Mouse (Mus musculus): Measurements from ENCODE around the gene Tmem262. TPM values are rescaled to one million over a fixed set of nuclear protein-coding genes. Genes with fewer than 3 reads are reported as not detected.
"Not testable (repeated sequence)": the region's sequence is repeated elsewhere in the genome, so short reads cannot be mapped to it uniquely, and the experiment has no call there.

The Tmem262 gene
- not detected in 2 replicates for polyA plus RNA-seq (2015; fragmentation: Nextera tagmentation; extraction: Ambion mirVana)

- Histone ChIP-seq H3K4me2 (replicated peaks) (no peak within 1 kb of the TSS), H3K36me3 (peaks cover 36% of the 10 kb centered on the region), H3K4me3 (no peak within 1 kb of the TSS), H3K9me3 (no peaks in the 10 kb centered on the region), H3K4me1 (peaks cover 19% of the 10 kb centered on the region), H3K27ac (no peak within 1 kb of the TSS), H3K9ac (no peak within 1 kb of the TSS), H3K27me3 (no peaks in the 10 kb centered on the region)
- 93% methylated on average over 12 of the region's 12 CpGs for WGBS
- ATAC-seq (ENCODE audit: low FRiP score, low read depth), result no peak
Observed at GRCm38 (mm10) chr19:6079983-6080480, at the start of gene Tmem262. Gene Tmem262, plus strand, starts transcription at chr19:6080033.

DNA sequence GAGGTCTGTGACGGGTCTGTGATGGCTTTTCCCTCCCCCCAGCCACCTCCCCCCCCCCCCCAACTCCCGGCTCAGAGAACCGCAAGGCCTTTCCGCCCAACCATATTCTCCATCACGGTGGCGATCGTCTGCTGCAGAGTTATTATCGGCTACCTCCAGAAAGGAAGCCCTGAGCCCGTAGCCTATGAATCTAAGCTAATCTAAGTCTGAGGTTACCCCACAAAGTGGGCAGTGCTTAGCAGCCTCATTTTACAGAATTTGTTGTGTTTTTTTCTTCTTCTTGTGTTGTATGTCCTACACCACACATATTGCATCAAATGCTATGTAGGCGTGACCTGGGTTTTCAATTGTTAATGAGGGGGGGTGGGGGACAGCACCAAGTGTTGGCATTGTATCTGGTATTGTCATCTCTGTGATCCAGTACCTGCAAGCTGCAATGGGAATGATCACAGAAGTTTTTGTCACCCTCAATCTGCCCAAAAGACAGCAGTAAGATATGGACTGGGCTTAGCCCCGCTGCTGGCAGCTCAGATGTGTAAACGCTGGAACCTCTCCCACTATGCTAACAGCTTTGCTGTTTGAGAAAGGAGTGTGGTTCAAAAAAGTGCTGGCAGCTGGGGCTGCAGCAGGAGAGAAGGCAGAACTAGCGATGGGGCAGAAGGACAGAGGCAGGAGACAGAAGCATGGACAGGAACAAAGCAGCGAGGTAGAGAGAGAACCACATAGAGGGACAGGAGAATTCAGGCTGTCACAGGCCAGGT, 49.1 kb upstream of the Tmem262 start:
- Histone ChIP-seq H3K4me2 (replicated peaks) (no peak overlapping the region), H3K27ac (no peak overlapping the region), H3K9ac (no peak overlapping the region), H3K9me3 (no peaks in the 10 kb centered on the region), H3K4me3 (no peak overlapping the region), H3K36me3 (no peaks in the 10 kb centered on the region), H3K27me3 (no peaks in the 10 kb centered on the region), H3K4me1 (no peaks in the 10 kb centered on the region)
- ATAC-seq (ENCODE audit: low FRiP score, low read depth), result no peak
- 70% methylated on average over 14 of the region's 14 CpGs for WGBS

DNA sequence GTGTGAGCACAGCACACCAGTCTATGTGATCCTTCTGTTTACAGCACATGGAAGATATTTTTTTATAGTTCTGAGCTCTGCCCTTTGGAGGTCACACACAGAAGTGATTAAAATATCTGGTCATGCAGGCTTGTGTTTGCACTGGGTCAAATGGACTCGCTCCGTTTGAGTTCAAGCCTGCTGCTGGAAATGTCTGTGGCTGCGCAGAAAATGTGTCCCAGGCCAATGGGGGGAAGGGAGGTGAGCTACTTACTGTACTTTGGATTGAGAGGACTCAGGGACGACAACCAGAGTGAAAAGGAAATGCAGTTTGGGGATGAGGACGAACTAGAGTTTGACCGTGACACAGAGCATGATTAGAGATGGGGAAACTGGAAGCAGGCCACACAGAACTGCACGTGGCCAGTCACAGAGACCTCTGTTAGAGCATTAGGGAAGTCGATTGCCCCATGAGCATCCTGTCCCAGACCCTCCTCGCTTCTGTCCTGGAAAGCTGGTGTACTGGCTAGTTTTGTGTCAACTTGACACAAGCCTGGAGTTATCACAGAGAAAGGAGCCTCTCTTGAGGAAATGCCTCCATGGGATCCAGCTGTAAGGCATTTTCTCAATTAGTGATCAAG, 43.8 kb upstream of the Tmem262 start:
- H3K4me3 ChIP-seq, result no peak overlapping the region
- no peaks in the 10 kb centered on the region for H3K9me3 ChIP-seq
- no peak overlapping the region for H3K9ac ChIP-seq
- H3K4me1 ChIP-seq, result no peaks in the 10 kb centered on the region
- no peaks in the 10 kb centered on the region for H3K27me3 ChIP-seq
- H3K36me3 ChIP-seq, result no peaks in the 10 kb centered on the region
- no peak overlapping the region for H3K4me2 ChIP-seq (replicated peaks)
- WGBS, result 76% methylated on average over 9 of the region's 9 CpGs
- H3K27ac ChIP-seq, result no peak overlapping the region
- no peak for ATAC-seq (ENCODE audit: low FRiP score, low read depth)

GRCm38 (mm10) chr19:6037695-6038094, 42.1 kb upstream of the Tmem262 start:
- H3K4me3 ChIP-seq, result no peak overlapping the region
- ATAC-seq (ENCODE audit: low FRiP score, low read depth), result no peak
- no peak overlapping the region for H3K9ac ChIP-seq
- no peak overlapping the region for H3K4me2 ChIP-seq (replicated peaks)
- H3K27ac ChIP-seq, result no peak overlapping the region
- H3K27me3 ChIP-seq, result no peaks in the 10 kb centered on the region
- H3K36me3 ChIP-seq, result no peaks in the 10 kb centered on the region
- H3K9me3 ChIP-seq, result no peaks in the 10 kb centered on the region
- H3K4me1 ChIP-seq, result no peaks in the 10 kb centered on the region

DNA sequence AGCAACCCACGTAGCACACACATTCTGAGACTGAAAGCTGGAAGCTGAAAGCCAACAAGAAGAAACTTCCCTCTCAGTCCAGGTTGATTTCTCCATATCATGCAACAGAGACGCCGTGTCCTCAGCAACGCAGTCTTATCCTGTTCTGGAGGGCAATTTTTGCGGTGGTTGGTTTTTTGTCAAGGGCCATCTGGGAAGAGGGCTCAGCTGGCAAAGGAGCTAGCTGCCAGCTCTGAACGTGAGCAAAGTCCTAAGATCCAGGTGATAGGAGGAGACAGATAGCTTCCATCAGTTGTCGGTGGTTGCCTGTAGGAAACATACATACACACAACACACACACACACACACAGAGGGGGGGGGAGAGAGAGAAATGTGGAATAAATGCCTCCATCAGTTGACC, 41.5 kb upstream of the Tmem262 start:
- H3K4me2 ChIP-seq (replicated peaks), result no peak overlapping the region

DNA sequence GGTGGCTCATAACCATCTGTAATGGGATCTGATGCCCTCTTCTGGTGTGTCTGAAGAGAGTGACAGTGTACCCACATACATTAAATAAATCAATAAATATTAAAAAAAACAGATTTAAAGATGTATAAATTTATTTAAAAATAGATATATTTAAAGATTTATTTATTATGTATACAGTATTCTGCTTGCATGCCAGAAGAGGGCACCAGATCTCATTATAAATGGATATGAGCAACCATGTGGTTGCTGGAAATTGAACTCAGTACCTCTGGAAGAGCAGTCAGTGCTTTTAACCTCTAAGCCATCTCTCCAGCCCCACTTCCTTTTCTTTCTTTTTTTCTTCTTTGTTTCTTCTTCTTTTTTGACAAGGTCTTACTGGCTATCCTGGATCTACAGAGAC, 39.8 kb upstream of the Tmem262 start:
- H3K27me3 ChIP-seq, result no peaks in the 10 kb centered on the region
- no peaks in the 10 kb centered on the region for H3K36me3 ChIP-seq
- H3K9me3 ChIP-seq, result no peaks in the 10 kb centered on the region
- H3K9ac ChIP-seq, result no peak overlapping the region
- H3K27ac ChIP-seq, result no peak overlapping the region
- peaks cover under 1% of the 10 kb centered on the region for H3K4me1 ChIP-seq
- H3K4me3 ChIP-seq, result no peak overlapping the region
- ATAC-seq (ENCODE audit: low FRiP score, low read depth), result no peak
- H3K4me2 ChIP-seq (replicated peaks), result no peak overlapping the region

More for the DNA sequence above, 41.5 kb upstream of the Tmem262 start:
- Histone ChIP-seq H3K27me3 (no peaks in the 10 kb centered on the region), H3K9ac (no peak overlapping the region), H3K36me3 (no peaks in the 10 kb centered on the region), H3K9me3 (no peaks in the 10 kb centered on the region), H3K27ac (no peak overlapping the region), H3K4me3 (no peak overlapping the region), H3K4me1 (no peaks in the 10 kb centered on the region)
- no peak for ATAC-seq (ENCODE audit: low FRiP score, low read depth)
- 84% methylated on average over 7 of the region's 7 CpGs for WGBS

- H3K9ac ChIP-seq, result no peak overlapping the region
- no peaks in the 10 kb centered on the region for H3K36me3 ChIP-seq
- H3K27me3 ChIP-seq, result no peaks in the 10 kb centered on the region
- H3K9me3 ChIP-seq, result no peaks in the 10 kb centered on the region
- WGBS, result 90% methylated on average over 9 of the region's 9 CpGs
- H3K27ac ChIP-seq, result no peak overlapping the region
- no peak overlapping the region for H3K4me3 ChIP-seq
- H3K4me1 ChIP-seq, result peaks cover 10% of the 10 kb centered on the region
- no peak overlapping the region for H3K4me2 ChIP-seq (replicated peaks)
- no peak for ATAC-seq (ENCODE audit: low FRiP score, low read depth)
Observed at GRCm38 (mm10) chr19:6042293-6042692, 37.5 kb upstream of the Tmem262 start.

GRCm38 (mm10) chr19:6044102-6044501, 35.7 kb upstream of the Tmem262 start:
- H3K27ac ChIP-seq; H3K4me2 ChIP-seq (replicated peaks); ATAC-seq (ENCODE audit: low FRiP score, low read depth); H3K9me3 ChIP-seq; H3K27me3 ChIP-seq; H3K9ac ChIP-seq; H3K4me3 ChIP-seq: not testable (repeated sequence)
- 63% methylated on average over 4 of the region's 4 CpGs for WGBS
- peaks cover 12% of the 10 kb centered on the region for H3K36me3 ChIP-seq
- H3K4me1 ChIP-seq, result peaks cover 23% of the 10 kb centered on the region

DNA sequence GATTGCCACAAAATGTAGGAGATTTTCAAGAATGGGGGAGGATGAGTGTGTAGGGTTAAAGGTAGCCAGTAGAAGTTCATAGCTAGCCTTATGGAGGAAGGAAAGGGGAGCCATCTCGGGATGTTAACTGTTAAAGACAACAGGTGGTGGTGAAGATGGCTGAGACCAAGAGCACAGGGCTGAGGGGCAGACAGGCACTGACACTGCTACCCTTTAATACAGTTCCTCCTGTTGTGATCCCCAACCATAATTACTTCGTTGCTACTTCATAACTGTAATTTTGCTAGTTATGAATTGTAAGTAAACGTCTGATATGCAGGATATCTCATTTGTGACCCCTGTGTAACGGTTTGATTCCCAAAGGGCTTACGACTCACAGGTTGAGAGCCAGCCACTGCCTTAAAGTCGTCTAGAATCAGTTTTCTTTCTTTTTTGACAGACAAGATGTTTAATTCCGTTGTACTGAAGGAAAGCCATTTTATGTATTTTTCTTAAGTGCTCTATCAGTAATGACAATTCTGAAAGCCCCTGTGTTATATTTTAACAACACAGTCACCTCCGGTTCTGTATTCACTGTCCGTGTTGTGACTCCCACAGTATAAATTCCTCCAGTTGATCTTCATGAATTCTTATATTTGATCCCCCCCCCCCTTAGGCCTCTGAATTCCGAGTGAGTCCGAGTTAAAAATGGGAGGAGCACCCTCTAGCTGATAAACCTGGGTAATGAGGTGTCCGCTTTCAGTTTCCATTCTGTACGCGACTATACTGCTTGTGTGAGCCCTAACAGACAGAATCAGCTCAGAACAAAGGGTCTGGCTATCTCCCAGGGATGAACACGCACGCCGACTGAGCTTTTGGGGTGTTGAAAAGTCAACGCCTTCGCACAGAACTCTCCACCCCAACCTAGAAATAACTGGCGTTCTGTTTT, 34.2 kb upstream of the Tmem262 start:
- peak overlapping the region; percentile 93 for H3K4me3 ChIP-seq
- H3K9ac ChIP-seq, result peak overlapping the region; percentile 95
- H3K27me3 ChIP-seq, result no peaks in the 10 kb centered on the region
- H3K4me1 ChIP-seq, result peaks cover 23% of the 10 kb centered on the region
- ATAC-seq (ENCODE audit: low FRiP score, low read depth), result peak; percentile 5; the same call in 1 of the 2 replicates
- H3K4me2 ChIP-seq (replicated peaks), result peak overlapping the region; percentile 98
- H3K9me3 ChIP-seq, result no peaks in the 10 kb centered on the region
- peaks cover 27% of the 10 kb centered on the region for H3K36me3 ChIP-seq
- peak overlapping the region; percentile 99 for H3K27ac ChIP-seq
- WGBS, result 16% methylated on average over 20 of the region's 20 CpGs

DNA sequence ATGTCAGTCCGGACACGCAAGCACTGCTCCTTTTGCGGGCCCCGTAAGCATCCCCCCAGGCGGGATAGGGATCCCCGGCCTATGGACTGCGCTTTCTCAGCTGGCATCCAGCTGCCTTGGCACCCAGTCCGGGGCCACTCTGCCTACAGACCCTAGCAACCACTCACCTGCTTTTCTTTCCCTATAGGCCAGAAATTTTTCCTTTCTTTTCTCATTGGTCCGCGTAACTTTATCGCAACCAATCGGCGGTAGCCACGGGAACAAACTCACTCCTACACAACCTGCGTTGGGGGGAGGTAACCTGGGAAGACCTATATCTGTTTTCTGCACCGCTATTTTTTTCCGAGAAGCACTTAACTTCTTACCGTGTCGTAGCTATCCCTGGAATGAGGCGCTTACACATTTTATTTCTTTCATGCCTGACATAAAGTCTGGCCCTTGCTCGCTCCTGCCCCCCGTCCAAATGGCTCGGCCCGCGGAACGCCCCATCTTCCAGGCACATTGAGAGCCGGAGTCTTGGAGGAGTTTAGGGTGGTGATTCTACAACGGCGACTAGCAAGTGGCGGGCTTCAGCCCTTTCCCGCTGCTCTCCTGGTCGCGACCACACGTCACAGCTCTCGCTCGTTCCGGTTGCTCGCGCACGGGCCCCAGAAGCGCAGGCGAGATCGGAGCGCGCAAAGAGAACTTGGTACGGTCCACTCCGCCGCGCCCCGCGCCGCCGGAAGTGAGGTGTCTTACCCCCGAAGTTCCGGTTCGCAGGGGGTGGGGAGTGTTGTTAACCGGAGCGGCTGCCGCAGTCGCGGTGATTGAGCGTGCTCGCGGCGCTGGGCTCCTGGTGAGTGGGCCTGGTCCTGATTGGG, 33.3 kb upstream of the Tmem262 start, which contains the start of gene Syvn1:
Gene Syvn1, plus strand, starts transcription at position 283 of the 860 bp plus-strand sequence.
- no peaks in the 10 kb centered on the region for H3K9me3 ChIP-seq
- H3K27ac ChIP-seq, result peak within 1 kb of the TSS; percentile 99
- WGBS, result under 1% methylated on average over 65 of the region's 65 CpGs
- H3K9ac ChIP-seq, result peak within 1 kb of the TSS; percentile 95
- peak within 1 kb of the TSS; percentile 98 for H3K4me2 ChIP-seq (replicated peaks)
- H3K36me3 ChIP-seq, result peaks cover 36% of the 10 kb centered on the region
- peak; percentile 94 for ATAC-seq (ENCODE audit: low FRiP score, low read depth)
- H3K4me1 ChIP-seq, result peaks cover 23% of the 10 kb centered on the region
- peak within 1 kb of the TSS; percentile 93 for H3K4me3 ChIP-seq
- H3K27me3 ChIP-seq, result no peaks in the 10 kb centered on the region
